Mouse (Mus musculus): ENCODE measurements around the gene Fgf12.

GRCm38 (mm10) chr16:28337930-28338329 is 414.9 kb downstream of the Fgf12 start:
- TF ChIP-seq CTCF (IDR thresholded peaks at IDR 0.05; ENCODE audit: low read depth, low read length) (no peak), TAL1 (conservative IDR thresholded peaks at IDR 0.05; ENCODE audit: low read depth, low read length) (no peak)

Data from G1E (cell line).